Mouse (Mus musculus) E14TG2a.4 (cell line): Measurements from ENCODE around the gene Cib3.

Experiments used
- CTCF ChIP-seq: conservative IDR thresholded peaks from 2 replicates; pipeline ENCODE4 v1.5.1; 2014; ENCODE audit warnings: low read length
- POU5F1 ChIP-seq: IDR thresholded peaks from 2 replicates; pipeline ENCODE4 v1.6.1; 2014; ENCODE audit warnings: low read length, borderline replicate concordance

GRCm38 (mm10) chr8:72160007-72160406 is 52.6 kb downstream of the Cib3 start:
- TF ChIP-seq CTCF: no peak
- no peak for TF ChIP-seq POU5F1
